Mouse (Mus musculus) neural tube, embryonic 10.5 days (tissue): ENCODE measurements around the gene Vcpkmt.
A peak's percentile ranks its signal among the peaks of the same experiment; 100 is the strongest.
"Not testable (repeated sequence)": the region's sequence is repeated elsewhere in the genome, so short reads cannot be mapped to it uniquely, and the experiment has no call there.

ENCODE experiments used
- DNase-seq: peaks from one replicate; pipeline ENCODE4 v3.0.0-alpha.2; 2017; ENCODE audit warnings: low spot score; ENCODE audit errors: extremely low spot score

The Vcpkmt gene

DNA sequence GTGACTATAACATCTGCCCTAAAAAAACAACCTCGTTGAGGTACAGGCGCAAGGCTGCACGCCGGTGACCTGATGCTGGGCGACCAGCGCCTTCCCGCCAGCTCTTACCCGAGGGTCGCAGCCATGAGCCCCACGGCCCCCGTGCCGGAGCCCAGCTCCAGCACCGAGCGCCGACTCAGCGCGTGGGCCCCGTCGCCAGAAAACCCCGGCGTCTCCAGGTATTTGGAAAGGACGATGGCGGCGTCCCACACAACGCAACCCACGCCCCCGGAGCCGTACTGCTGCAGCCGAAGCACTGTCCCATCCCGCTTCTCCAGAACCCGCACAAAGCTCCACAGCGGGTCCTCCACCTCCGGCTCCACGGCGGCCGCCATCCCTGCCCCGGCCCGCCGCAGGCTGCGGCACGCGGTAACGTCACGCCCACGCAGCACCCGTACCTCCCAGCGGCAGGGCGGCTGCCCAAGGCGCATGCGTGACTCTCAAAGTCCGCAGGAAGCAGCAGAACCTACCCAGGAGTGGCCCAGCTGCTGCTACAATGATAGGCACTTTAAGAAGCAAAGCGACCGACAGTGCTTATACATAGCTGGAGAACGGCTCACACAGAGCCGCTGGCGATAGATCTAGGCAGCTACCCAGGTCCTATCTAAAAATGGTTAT lies at the start of gene Vcpkmt:
Gene Vcpkmt, minus strand, starts transcription at position 416 of the 657 bp plus-strand sequence.
- peak; percentile 86 for DNase-seq

- DNase-seq = not testable (repeated sequence)
Measured at GRCm38 (mm10) chr12:69618590-69618989, 35.8 kb upstream of the Vcpkmt start.

DNA sequence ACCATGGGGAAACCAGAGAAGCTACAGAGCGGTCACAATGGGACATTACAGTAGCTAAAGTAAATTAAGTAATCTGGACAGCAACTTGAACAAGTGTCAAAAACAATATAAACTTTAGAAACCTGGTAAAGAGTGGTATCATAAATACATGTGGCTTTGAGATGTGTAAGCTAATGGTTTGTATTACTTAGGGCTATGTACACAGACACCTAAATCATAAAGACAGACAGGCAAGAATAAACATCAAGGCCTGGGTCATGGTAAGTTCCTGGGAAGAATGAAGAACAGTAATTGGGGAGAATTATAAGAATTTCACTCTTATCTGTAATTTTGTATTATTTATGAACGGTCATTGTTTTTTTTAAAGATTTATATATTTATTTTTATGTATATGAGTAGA lies 21.5 kb upstream of the Vcpkmt start:
- DNase-seq = no peak

DNA sequence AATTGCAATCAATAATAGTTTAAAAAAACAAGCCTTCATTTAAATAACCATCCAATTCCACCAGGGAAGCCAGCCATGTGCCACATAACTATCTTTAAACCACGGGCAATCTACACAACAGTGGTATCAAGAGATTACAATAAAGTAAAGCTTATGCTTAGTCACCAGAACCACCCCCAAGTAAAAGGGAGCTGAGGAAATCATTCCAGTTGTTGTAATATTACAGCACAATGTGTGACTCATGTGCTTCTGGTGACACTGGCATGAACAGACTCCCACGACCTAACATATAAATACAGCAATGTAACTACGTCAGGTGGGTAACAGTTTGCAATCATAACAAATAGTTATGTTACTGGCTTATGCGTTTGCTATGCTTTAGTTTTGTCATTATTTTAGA lies 14.6 kb upstream of the Vcpkmt start:
- DNase-seq = no peak

- no peak for DNase-seq
Measured at GRCm38 (mm10) chr12:69593130-69593529, 10.3 kb upstream of the Vcpkmt start.

- DNase-seq = no peak
Measured at GRCm38 (mm10) chr12:69583270-69583629, 422 bp upstream of the Vcpkmt start.

DNA sequence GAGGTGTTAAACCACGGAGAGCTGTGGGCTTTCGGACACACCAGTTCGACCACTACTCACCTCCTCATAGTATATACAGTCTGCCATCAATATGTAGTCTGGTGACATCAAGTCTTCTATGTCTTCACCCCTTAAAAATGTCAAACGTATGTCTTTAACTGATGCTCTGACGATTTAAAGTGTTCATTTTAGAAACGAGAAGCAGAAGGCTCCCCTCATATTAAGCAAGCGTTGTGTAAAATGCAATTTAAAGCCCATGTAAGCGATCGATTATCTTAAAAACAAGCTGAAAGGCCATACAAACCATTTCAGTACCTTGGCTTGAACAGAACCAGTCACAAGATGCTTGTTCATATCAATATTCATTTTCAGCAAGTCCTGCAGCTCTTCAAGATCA lies 614 bp downstream of the Vcpkmt start:
- no peak for DNase-seq

DNA sequence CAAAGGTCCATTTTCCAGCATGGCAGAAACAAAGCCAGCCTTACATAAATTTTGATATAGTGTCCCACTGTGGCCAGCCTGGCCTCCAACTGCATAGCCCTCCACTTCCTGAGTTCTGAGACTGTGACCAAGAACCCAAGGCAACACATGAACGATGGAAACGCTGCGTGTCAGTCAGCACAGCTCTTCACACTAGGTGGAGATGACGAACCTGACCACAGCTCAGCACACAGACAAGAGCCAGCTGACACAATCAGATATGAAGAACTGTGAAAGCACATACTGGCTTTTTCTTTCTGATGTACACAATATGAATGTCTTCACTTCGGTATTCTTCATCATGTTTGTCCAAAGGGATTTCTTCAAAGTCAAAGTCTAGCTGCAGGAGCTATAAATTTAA lies 3.2 kb downstream of the Vcpkmt start:
- DNase-seq = no peak

GRCm38 (mm10) chr12:69576120-69576627 lies 6.7 kb downstream of the Vcpkmt start:
- DNase-seq = no peak

DNA sequence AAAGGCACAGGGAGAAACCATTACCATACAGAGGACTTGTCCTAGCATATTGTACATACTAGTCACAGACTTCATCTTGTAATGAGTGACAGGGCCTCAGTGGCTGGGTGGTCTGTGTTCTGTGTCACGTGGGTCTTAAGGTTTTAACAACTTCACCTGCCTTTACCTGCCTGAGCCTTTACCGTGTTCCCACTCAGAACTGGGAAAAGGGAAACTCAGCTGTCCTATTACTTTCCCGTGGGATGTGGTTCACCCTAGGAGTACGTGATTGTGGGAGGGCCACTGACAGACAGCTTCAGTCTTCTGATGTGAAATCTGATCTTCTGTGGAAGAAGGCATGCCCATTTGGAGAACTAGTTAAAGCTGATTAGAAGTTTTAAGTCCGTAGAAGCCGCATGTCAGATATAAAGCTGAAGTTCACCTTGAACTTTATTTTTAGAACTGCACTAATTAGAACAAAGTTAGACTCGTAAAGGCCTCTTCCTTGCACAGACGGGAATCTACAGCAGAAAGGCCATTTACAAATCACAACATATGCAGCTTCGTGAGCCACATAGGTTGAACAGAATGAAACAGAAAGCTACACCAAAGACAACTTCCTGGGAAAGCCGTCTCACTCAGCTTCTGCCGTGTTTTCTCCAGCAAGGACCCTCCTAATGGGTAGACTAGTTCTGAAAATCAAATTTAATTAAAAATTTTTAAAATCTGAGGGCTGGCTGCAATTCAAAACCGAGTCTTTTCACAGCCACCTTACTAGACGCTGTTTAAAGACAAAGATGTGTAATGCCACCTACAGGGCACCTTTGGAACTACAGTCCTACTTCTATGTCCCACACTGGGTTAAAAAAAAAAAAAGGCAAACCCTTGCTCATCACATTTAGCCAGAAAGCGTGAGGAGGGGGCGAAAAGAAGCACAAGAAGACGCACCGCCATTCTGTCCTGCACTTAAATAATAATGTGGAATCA lies 8.6 kb downstream of the Vcpkmt start:
- DNase-seq = peak; percentile 70

DNA sequence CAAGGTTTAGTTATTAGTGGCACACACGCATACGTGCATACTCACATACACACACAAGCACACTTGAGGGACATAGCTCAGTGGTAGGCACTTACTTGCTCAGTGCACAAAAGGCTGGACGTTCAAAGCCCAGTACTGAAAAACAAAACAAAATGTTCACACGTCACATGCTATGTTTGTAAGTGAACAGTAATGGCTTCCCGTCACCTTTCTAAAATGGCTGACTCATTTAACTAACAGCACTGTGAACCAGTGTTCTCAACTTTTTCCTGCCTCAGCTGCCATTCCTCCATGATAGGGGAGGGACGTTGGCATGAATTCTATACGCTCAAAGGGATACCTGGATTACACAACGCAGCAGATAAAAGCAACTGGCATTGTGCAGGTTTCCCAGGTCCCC lies 9.6 kb downstream of the Vcpkmt start:
- DNase-seq = no peak

DNA sequence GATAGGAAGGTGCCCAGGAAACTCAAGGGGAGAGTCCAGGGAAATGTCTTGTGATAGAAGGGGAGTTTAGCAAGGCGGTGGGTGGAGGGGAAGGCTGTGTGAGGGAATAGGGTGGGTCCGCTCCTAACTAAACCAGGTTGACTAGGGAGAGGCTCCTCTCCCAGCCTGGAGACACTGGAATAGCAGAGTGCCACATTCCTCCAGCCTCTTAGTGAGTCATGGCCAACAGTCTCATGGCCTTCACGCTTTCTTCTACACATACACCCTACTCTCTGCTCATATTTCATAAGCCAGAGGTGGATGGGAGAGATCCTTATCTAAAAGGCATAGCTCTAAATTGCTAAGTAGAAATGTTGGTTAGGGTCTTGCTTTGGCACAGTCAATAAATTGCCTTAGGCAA lies 12.9 kb downstream of the Vcpkmt start:
- DNase-seq = no peak

GRCm38 (mm10) chr12:69568266-69568665 lies 14.6 kb downstream of the Vcpkmt start:
- no peak for DNase-seq

DNA sequence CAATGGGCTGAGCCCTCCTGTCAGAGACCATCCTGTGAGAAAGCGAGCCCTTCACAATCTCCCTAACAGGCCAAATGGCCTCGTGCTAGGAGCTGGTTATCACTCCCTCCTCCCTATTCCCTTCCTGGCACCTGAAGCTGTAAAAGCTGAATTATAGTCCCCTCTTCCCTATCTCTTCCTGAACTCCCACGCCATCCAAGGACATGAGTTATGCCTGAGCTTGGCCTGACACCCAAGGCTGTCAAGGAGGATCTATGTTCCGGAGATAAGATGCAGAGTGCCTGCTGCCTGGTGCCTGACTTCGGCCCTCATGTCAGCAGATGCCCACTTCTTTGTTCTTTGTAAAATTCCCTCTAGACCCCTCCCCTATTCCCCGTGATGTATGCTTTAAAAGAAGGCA lies 21.8 kb downstream of the Vcpkmt start:
- DNase-seq = not testable (repeated sequence)

- no peak for DNase-seq
Measured at GRCm38 (mm10) chr12:69556221-69556861, 26.5 kb downstream of the Vcpkmt start.

DNA sequence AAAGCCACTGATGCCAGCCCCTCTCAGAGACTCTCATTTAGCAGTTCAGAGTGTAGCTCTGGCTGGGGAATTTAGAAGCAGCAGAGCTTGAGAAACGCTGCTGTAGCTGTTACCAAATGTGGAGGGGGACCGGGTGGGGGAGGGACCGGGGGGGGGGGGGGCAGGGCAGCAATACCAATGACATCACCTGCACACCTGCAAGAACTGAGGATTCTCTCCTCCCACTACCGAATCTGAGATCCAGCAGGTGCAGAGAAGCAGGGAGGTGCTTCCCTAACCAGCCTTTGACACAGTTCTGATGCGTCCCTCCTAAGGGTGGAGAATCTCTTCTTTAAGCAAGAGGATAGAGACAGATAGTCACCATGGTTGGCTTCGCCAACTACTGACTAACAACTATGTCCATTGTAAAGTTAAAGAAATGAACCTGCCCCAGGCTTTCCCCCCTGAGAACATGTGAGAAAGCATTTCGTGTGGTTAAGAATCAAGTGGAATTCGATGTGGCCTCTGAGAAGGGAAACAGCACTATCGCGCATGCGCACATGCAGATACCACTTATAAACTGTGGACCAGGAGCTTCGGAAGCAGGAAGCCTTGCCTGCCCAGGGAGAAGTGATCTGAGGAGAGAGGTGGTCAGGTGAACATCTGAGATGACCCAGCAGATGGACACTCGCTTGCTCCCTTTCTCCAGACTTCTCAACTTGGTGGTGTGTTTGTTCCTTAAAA lies 37.2 kb downstream of the Vcpkmt start:
- no peak for DNase-seq

DNA sequence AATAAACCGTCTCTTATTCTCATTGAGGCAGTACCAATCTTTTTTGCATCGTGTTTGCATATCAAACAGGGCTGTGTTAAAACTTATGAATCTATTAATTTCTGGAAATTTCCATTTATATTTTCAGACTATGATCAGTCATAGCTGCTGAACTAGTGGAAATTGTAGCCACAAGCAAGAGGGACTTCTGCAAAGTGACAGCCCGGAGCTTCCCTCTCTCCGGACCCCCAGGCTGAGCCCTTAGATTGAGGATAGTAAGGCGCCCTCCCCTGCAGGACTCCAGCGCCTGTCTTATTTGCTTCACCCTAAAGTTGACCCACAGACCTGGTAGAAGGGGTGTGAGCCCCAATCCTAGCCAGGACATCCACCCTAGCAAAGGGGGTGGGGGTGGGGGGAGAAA lies 37.8 kb downstream of the Vcpkmt start:
- DNase-seq = no peak

- no peak for DNase-seq
Measured at GRCm38 (mm10) chr12:69544562-69544961, 38.3 kb downstream of the Vcpkmt start.

- no peak for DNase-seq
Measured at GRCm38 (mm10) chr12:69542376-69542775, 40.5 kb downstream of the Vcpkmt start.

DNA sequence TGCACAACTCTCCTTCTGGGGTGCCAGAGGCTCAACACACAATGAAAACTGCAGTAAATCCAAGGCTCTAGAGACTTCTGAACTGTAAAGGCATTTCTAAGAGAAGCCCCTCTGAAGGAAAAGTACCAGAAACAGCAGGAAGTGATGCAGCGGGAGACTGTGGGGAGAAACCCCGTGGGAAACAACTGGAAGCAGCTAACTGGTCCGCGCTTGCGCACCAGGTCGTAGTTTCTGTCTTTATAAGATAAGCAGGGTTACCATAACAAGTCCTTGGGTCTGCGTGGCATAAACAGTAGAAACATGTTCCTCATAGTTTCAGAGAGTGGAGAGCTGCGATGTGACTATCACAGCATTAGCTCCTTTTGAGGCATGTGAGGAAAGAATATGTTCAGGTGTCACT lies 41.2 kb downstream of the Vcpkmt start:
- no peak for DNase-seq

DNA sequence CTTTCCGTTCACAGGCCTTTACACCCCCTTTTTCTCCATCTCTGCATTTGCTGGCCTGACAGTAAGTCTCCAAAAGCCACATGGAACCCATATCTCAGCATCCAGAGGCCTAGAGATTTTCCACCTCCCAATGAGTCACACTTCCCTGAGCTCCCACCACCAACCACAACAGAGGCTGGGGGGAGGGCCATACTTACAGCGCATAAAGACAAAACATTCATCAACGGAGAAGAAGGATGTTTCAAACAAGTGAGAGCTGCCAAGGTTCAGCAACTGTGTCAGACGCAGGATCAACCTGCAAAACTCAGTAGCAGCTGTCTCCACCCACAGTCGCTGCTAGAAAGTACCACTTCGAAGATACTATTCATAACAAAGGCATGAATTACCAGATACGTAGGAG lies 43.5 kb downstream of the Vcpkmt start:
- DNase-seq = no peak
